Comparison of ENCODE assay signal across 13 mouse cellular contexts in genomic region chr16:38164811-38165591, GRCm38 (mm10).
"Had no signal": no experiment of that assay in that cellular context is flagged by ENCODE, and none has a peak within 500 bp of the region (broad histone marks: within the 10 kb centered on the region; RNA-seq: fewer than 3 reads in every experiment).

No protein-coding gene starts in this region.

- ATAC-seq: liver, embryonic 12.5 days had no signal

- DNase-seq: kidney, postnatal 10 days; kidney, postnatal 4 days; lung, postnatal 14 days; thymus, postnatal 4 days had no signal

- H3K9ac ChIP-seq: liver, embryonic 12.5 days; lung, embryonic 15.5 days; midbrain, embryonic 12.5 days had no signal

- H3K4me2 ChIP-seq: liver, embryonic 12.5 days; lung, embryonic 15.5 days; midbrain, embryonic 12.5 days had no signal

- H3K27ac ChIP-seq: layer of hippocampus, adult 2 months; left cerebral cortex, adult 2 months; limb, embryonic 10.5 days; liver, embryonic 12.5 days; lung, embryonic 15.5 days; macrophage; midbrain, embryonic 12.5 days; stomach, postnatal 0 days had no signal

- H3K9me3 ChIP-seq: limb, embryonic 10.5 days; liver, embryonic 12.5 days; lung, embryonic 15.5 days; megakaryocyte, embryonic 14.5 days; midbrain, embryonic 12.5 days had no signal

- H3K36me3 ChIP-seq: lung, embryonic 15.5 days; midbrain, embryonic 12.5 days had no signal

- H3K27me3 ChIP-seq: liver, embryonic 12.5 days; lung, embryonic 15.5 days; megakaryocyte, embryonic 14.5 days; midbrain, embryonic 12.5 days had no signal

- H3K4me3 ChIP-seq: layer of hippocampus, adult 2 months; left cerebral cortex, adult 2 months; limb, embryonic 10.5 days; liver, embryonic 12.5 days; lung, embryonic 15.5 days; megakaryocyte, embryonic 14.5 days; midbrain, embryonic 12.5 days had no signal

- H3K4me1 ChIP-seq: limb, embryonic 10.5 days; lung, embryonic 15.5 days; midbrain, embryonic 12.5 days had no signal
